Mouse (Mus musculus) bone marrow macrophage, adult 2 months (primary cell): ENCODE data around the gene Mill2. TPM values are rescaled to one million over a fixed set of nuclear protein-coding genes. Genes with fewer than 3 reads are reported as not detected.
"Not testable (repeated sequence)": the region's sequence is repeated elsewhere in the genome, so short reads cannot be mapped to it uniquely, and the experiment has no call there.

ENCODE experiments used
- H3K27ac ChIP-seq: 2 replicates; pipeline ENCODE4 v1.5.1; 2012; ENCODE audit warnings: low read depth, low read length; ENCODE audit not compliant: insufficient read depth
- H3K4me1 ChIP-seq: 2 replicates; pipeline ENCODE4 v1.6.1; 2012; ENCODE audit warnings: low read length; ENCODE audit not compliant: control insufficient read depth, insufficient read depth
- H3K4me3 ChIP-seq: 2 replicates; pipeline ENCODE4 v1.5.1; 2012; ENCODE audit warnings: mild to moderate bottlenecking, low read length, moderate library complexity; ENCODE audit not compliant: insufficient read depth
- CTCF ChIP-seq: IDR thresholded peaks from 2 replicates; pipeline ENCODE4 v1.5.1; 2012; ENCODE audit warnings: low read depth, mild to moderate bottlenecking, low read length, moderate library complexity
- POLR2A ChIP-seq: IDR thresholded peaks from 2 replicates; pipeline ENCODE4 v1.6.1; 2012; ENCODE audit warnings: mild to moderate bottlenecking, low read depth, low read length, borderline replicate concordance
- polyA plus RNA-seq: library from polyadenylated mRNA; stranded (reverse); fragments of >200 nt; gene quantifications from 2 replicates; pipeline ENCODE4 v1.2.4, GENCODE M21; 2012; ENCODE audit not compliant: missing spikeins, insufficient read depth, insufficient read length

The Mill2 gene
- polyA plus RNA-seq, 1 experiment: 3.2 TPM

DNA sequence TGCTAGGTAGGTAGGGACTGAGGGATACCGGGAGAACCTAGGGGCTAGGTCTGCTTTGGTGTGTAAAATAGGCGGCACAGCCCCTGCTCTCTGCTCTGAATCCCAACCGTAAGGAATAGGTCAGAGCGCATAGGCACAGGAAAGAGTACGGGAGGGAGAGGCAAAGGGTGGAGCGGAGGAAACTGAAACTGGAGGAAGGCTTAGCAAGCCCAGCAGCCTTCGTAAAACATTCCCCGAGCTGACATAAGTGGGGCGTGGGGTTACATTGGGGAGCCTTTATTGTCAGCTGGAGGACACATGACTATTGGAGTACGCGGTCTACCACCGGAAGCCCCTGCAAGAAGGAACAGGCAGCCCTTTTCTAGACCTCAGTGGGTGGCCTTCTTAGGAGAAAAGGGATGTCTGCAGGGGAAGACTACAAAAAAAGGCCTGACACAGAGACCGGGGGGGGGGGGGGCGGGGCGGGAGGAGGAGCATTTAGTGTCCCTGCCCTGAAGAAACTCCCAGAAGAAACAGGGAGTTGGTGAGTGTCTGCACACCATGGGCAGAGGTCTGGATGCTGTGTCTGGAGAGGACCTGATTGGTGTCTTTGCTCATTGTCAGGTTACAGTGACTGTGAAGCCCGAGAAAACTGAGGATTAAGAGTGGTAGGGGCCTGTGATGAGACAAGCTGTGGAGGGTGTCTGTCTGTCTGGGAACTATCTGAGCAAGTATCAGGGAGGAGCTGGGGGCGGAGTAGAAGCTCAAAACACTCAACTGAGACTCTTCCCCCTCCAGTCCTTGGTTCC is 814 bp downstream of the Mill2 start:
- Histone ChIP-seq H3K4me3 (peak overlapping the region; percentile 47), H3K27ac (peak overlapping the region; percentile 51), H3K4me1 (peaks cover 5% of the 10 kb centered on the region; the same call in 1 of the 2 replicates)
- TF ChIP-seq CTCF (no peak), POLR2A (no peak)

DNA sequence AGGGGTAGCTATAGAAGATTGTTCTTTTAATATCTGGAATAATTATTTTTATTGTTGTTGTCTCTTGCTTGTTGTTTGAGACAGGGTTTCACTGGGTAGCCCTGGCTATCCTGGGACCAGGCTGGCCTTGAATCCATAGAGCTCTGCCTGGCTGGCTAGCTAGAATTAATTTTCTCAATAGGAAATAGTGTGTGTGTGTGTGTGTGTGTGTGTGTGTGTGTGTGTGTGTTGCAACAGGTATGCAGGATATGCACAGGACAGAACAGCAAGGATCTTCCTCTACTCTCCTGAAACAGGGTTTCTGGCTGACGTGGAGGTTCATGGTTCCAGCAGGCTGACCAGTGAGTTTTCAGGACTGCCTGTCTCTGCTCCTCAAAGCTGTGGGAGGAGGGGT is 1.4 kb downstream of the Mill2 start:
- H3K4me3 ChIP-seq: peak overlapping the region; percentile 47; the same call in 1 of the 2 replicates
- peaks cover 5% of the 10 kb centered on the region; the same call in 1 of the 2 replicates for H3K4me1 ChIP-seq
- H3K27ac ChIP-seq: no peak overlapping the region
- TF ChIP-seq CTCF (no peak), POLR2A (no peak)

DNA sequence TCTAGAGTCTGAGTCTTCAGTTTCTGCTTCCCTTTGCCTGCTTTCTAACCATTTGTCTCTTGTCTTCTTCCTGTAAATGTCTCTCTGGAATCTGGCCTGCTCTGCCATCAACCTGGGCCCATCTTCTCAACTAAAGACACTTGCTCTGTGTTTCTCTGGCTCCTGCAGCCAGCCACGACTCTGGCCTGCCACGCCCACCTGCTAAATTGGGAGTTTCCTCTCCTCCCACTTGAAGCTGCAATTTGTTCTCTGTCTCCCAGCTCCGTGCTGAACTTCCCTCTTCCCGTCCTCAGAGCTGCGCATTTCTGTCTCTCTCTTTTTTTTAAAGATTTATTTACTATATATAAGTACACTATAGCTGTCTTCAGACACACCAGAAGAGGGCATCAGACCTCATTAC is 5.0 kb downstream of the Mill2 start:
- H3K4me3 ChIP-seq: no peak overlapping the region
- H3K27ac ChIP-seq: no peak overlapping the region
- peaks cover 5% of the 10 kb centered on the region; the same call in 1 of the 2 replicates for H3K4me1 ChIP-seq
- TF ChIP-seq POLR2A (no peak), CTCF (no peak)

DNA sequence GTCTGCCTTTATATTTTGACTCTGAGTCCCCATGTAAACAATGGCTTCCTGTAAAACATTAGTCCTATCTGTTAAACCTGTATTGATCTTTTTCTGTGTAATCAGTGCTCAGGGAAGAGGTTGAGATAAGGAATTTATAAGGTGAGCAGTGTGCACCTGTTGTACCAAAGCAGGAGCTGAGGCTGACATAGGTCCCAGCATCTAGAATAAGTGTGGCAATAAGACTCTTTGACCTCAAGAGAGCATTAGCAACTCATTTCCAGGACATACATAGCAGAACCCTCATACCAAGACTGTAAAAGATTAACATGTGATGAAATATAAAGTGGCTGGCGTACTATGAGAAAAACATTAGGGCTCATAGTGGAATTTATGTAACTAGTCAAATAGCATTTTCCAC is 8.6 kb downstream of the Mill2 start:
- TF ChIP-seq CTCF (no peak), POLR2A (no peak)
- H3K4me1 ChIP-seq: peaks cover 5% of the 10 kb centered on the region; the same call in 1 of the 2 replicates
- H3K4me3 ChIP-seq: no peak overlapping the region
- H3K27ac ChIP-seq: no peak overlapping the region

DNA sequence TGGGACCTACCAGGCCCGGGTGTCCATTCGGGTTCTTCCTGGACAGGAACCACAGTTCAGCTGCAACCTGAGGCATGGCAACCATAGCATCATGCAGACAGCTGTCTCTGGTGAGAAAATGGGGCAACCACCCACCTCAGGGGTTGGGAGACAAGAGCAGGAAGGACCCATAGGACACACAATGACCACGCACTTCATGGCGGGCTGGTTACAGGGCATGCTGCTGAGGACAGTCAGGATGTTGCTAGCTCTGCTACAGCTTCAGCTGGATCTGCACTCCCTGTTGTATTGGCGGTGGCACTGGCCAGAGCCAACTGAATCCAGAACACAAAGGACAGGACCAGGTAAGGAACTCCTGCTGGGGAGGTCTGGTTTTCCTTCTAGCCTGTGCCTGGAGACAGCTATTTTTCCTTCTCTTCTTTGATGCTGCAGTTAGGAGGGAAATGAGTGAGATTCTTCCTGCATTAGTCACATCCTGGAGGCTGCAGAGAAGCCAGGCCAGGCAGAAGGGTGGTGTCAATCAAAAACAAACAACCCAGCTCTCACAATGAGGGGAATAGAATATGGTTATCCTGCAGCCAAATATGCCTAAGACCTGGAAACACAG is 18.6 kb downstream of the Mill2 start:
- Histone ChIP-seq H3K27ac (no peak overlapping the region), H3K4me3 (no peak overlapping the region), H3K4me1 (no peaks in the 10 kb centered on the region)
- TF ChIP-seq CTCF: no peak
- no peak for TF ChIP-seq POLR2A

DNA sequence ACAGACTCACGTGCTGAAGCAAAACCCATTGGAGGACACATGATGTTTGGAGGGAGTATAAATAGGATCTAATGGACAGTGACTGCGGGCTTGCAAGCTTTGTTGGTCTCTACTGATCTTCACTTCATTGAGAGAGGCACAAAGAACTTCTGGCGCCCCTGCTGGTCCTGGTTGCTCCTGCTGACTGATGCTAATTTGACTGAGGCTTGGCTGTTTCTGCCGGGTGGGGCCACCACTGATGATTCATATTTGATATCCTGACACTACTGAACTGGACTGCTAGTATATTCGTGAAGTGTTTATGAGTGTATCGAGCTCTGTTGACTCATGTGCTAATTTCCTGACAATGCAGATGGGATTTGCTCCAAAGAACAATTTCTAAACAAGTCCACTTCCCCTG is 23.0 kb downstream of the Mill2 start:
- Histone ChIP-seq H3K4me3 (no peak overlapping the region), H3K27ac (no peak overlapping the region), H3K4me1 (no peaks in the 10 kb centered on the region)
- TF ChIP-seq CTCF (no peak), POLR2A (no peak)

DNA sequence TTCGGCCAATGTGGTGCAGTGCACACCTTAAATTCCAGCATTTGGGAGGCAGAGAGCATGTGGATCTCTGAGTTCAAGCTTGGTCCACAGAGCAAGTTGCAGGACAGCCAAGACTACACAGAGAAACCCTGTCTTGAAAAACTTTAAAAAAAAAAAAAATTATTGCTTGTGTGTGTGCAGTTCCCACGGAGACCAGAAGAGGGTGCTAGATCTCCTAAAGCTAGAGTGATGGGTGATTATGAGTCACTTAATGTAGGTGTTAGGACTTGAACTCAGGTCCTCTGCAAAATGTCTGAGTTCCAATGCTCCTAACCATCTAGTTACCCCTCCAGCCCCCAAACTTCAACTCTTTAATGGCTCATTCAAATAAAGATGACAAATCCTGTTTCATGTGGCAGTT is 28.7 kb downstream of the Mill2 start:
- Histone ChIP-seq H3K27ac (no peak overlapping the region), H3K4me3 (no peak overlapping the region), H3K4me1 (no peaks in the 10 kb centered on the region)
- no peak for TF ChIP-seq POLR2A

DNA sequence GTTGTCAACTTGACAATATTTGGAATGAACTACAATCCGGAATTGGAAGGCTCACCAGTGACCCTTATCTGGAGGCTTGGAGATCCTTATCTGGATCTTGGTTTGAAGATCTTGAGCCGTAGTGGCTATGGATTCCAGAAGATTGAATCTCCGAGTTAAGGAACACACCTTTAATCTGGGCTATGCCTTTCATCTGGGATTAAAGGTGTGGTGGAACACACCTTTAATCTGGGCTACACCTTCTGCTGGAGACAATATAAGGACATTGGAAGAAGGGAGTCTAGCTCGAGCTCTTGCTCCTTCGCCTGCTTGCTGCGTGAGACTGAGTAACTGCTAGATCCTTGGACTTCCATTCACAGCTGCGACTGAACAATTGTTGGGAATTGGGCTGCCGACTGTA is 31.3 kb downstream of the Mill2 start, which contains the start of gene Pglyrp1:
Pglyrp1 (plus strand) TSS at position 301 of the 400 bp plus-strand sequence.
- not testable (repeated sequence) for H3K4me1 ChIP-seq, H3K4me3 ChIP-seq, H3K27ac ChIP-seq

DNA sequence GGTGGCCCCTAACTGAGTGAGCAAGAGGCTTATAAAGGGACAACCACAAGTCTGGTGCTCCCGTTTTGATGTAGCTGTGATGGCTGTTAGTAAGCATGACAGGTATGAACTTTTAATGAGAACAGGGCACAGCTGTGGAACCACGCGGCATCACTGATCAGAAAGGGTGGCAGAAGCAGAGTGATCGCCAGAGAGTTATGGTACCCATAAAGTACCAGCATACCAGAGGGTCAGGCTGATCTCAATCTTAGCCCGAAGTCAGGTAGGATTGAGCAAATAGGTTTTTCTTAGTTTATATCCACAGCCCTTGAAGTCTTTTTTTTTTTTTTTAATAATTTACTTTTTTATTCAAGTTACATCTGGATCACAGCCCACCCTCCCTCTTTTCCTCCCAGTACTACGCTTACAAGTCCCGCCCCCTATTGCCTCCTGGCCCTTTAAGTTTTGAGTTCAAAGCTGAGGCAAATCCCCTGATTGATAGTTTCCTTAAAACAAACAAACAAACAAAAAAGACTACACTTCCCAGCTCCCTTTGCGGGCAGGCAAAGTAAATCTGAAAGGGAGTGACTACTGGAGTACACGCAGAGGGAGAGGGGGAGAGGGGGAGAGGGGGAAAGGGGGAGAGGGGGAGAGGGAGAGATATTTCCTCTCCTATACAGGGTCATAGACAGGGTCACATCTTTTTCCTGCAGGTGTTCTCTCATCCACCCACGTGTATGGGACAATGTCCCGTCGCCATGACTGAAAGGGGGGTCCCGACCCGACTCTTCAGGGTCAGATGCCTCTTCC is 32.4 kb downstream of the Mill2 start:
- no peak overlapping the region for H3K27ac ChIP-seq
- H3K4me1 ChIP-seq: no peaks in the 10 kb centered on the region
- TF ChIP-seq CTCF (no peak), POLR2A (no peak)
- no peak overlapping the region for H3K4me3 ChIP-seq

DNA sequence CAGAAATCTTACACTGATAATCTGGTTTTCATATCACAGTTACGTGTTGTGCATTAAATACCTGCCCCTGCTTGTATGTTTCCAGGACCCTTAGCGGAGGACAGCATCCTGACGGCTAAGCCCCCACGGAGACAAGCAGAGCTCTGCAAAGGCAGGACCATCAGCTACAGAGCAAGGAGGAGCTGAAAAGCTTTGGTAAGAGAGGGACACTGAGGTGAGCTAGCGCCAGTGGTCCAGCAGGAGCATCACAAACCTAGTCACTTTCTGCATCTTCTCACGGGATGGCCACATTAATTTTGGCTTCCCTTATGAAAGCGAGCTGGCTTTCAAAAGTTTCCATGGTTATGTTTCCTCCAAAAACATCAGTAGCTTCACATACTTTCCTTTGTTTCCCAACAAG is 33.0 kb downstream of the Mill2 start:
- H3K27ac ChIP-seq: no peak overlapping the region
- no peak for TF ChIP-seq CTCF
- TF ChIP-seq POLR2A: no peak
- H3K4me1 ChIP-seq: no peaks in the 10 kb centered on the region
- no peak overlapping the region; the same call in 1 of the 2 replicates for H3K4me3 ChIP-seq
